Mouse (Mus musculus) olfactory bulb, adult 2 months (tissue): ENCODE data around the gene Ugt2b35.

ENCODE experiments used
- CTCF ChIP-seq: fragments of 200-500 bp; IDR thresholded peaks from 2 replicates; pipeline ENCODE4 v1.5.1; 2012; ENCODE audit warnings: low read depth, mild to moderate bottlenecking, low read length, moderate library complexity; ENCODE audit not compliant: insufficient read depth
- POLR2A ChIP-seq: fragments of 200-500 bp; IDR thresholded peaks from 2 replicates; pipeline ENCODE4 v1.6.1; 2012; ENCODE audit warnings: mild to moderate bottlenecking, low read depth, low read length, moderate library complexity; ENCODE audit not compliant: insufficient read depth

DNA sequence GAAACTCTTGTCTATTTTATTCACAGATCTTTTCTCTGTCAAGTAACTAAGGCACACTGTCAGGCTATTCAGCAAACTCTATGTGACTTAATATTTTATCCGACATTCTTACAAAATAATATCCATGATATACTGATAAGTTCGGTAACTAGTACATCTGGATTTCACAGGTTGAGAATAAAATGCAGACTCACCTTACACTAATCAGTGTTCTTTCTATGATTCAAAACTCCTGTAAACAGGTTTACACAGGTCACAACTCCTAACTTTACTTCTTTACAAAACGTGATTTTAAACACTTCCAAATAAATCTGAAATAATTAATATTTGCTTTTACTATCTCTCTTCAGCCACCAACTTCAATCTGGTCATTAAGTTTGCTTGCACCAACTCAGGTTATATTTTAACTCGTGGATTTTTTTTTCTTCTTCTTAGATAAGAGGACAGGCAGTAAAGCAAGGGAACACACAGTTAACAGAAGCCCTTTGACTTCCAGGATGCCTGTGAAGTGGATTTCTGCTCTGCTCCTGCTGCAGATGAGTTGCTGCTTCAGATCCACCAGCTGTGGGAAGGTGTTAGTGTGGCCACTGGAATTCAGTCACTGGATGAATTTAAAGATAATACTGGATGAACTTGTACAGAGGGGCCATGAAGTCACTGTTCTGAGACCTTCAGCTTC, at the start of gene Ugt2b35:
- no peak for TF ChIP-seq CTCF
- no peak for TF ChIP-seq POLR2A
